Mouse (Mus musculus) liver, postnatal 0 days (tissue): ENCODE results near the gene Swi5. TPM values are rescaled to one million over a fixed set of nuclear protein-coding genes. Genes with fewer than 3 reads are reported as not detected.

Experiments used
- ATAC-seq: fragments of 200-750 bp; cut with Nextera tagmentation; 2 replicates; pipeline ENCODE4 v1.8.0; 2017; ENCODE audit warnings: mild to moderate bottlenecking, moderate library complexity
- DNase-seq: peaks from one replicate; pipeline ENCODE4 v3.0.0-alpha.2; 2016
- H3K27ac ChIP-seq: fragments of 300-500 bp; sonication (generic); 2 replicates; pipeline ENCODE4 v1.5.1; 2014; ENCODE audit warnings: antibody characterized with exemption, moderate library complexity, mild to moderate bottlenecking, low read depth
- H3K27me3 ChIP-seq: fragments of 300-500 bp; sonication (generic); 2 replicates; pipeline ENCODE4 v1.6.1; 2014; ENCODE audit warnings: low read length, control low read depth, mixed read lengths; ENCODE audit not compliant: insufficient read depth
- H3K36me3 ChIP-seq: fragments of 300-500 bp; sonication (generic); replicated peaks from 2 replicates; pipeline ENCODE4 v1.6.1; 2014; ENCODE audit warnings: mild to moderate bottlenecking, control low read depth, low read length, moderate library complexity, mixed read lengths; ENCODE audit not compliant: insufficient read depth
- H3K4me1 ChIP-seq: fragments of 300-500 bp; sonication (generic); 2 replicates; pipeline ENCODE4 v1.6.1; 2014; ENCODE audit warnings: antibody characterized with exemption, mild to moderate bottlenecking, control low read depth; ENCODE audit not compliant: insufficient read depth
- H3K4me2 ChIP-seq: fragments of 300-500 bp; sonication (generic); 2 replicates; pipeline ENCODE4 v1.6.1; 2014; ENCODE audit warnings: low read depth, mild to moderate bottlenecking, low read length, moderate library complexity, mixed read lengths
- H3K4me3 ChIP-seq: fragments of 300-500 bp; sonication (generic); 2 replicates; pipeline ENCODE4 v1.5.1; 2014; ENCODE audit warnings: low read depth, low read length
- H3K9ac ChIP-seq: fragments of 300-500 bp; sonication (generic); replicated peaks from 2 replicates; pipeline ENCODE4 v1.6.1; 2014; ENCODE audit warnings: mild to moderate bottlenecking, moderate library complexity
- H3K9me3 ChIP-seq: fragments of 300-500 bp; sonication (generic); 2 replicates; pipeline ENCODE4 v1.6.1; 2016; ENCODE audit warnings: mild to moderate bottlenecking, control low read depth, low read length, mixed read lengths
- CTCF ChIP-seq: sonication (generic); IDR thresholded peaks from 2 replicates; pipeline ENCODE4 v1.5.1; 2016; ENCODE audit warnings: antibody characterized with exemption, low read depth
- EP300 ChIP-seq: IDR thresholded peaks from 2 replicates; pipeline ENCODE4 v1.6.1; 2016; ENCODE audit warnings: antibody characterized with exemption, low read depth, mild to moderate bottlenecking
- WGBS: fragments of 180-500 bp; shearing (Covaris S2); extraction: QIAGEN DNeasy Blood & Tissue Kit; methylation state at CpG from one replicate; pipeline ENCODE4 v1.1.7; 2014; ENCODE audit not compliant: insufficient replicate concordance; 5-methylcytosine and 5-hydroxymethylcytosine counted together
- polyA plus RNA-seq: library from polyadenylated mRNA; unstranded; fragments of >200 nt; fragmentation: Nextera tagmentation; extraction: Ambion mirVana; gene quantifications from 2 replicates; pipeline ENCODE4 v1.2.1, GENCODE M21; 2015

The Swi5 gene
- polyA plus RNA-seq, 1 experiment from 2014 or later: 209 TPM

DNA sequence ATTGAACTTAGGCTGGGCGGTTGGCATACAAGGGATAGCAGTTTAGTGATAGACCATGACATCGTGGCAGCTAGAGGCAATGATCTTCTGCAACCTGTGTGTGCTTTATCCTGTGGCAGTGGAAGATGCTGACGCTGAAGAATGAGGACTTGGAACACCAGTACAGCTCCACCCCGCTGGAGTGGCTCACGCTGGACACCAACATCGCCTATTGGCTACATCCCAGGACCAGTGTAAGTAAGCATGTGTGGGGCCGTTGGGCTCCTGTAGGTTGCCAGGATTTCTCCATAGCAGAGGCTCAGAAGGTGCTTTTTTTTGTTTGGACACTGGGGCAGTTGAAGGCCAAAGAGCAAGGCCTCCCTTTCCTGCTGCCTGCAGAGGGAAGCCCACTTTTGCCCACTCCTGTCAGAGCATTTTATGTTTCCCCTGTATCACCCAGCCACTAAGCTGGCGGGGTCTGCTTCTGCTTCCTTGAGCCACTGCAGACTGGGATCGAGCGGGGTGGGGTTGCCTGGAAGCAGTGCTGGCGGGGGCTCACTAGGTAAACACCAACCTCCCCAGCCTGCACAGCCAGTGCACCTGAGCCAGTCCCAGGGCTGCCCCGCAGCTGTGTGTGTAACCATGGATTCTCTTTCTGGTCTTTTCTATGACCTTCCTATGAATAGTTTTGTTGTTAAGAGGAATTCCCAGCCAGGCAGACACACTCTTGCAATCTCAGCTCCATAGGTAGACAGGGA, 35.9 kb downstream of the Swi5 start:
- WGBS: 72% methylated on average over 12 of the region's 12 CpGs
- H3K4me3 ChIP-seq: no peak overlapping the region
- H3K4me1 ChIP-seq: peaks cover under 1% of the 10 kb centered on the region; the same call in 1 of the 2 replicates
- no peaks in the 10 kb centered on the region for H3K9me3 ChIP-seq
- H3K9ac ChIP-seq: no peak overlapping the region
- peaks cover 47% of the 10 kb centered on the region for H3K36me3 ChIP-seq
- no peaks in the 10 kb centered on the region for H3K27me3 ChIP-seq
- no peak overlapping the region for H3K27ac ChIP-seq
- TF ChIP-seq CTCF (no peak), EP300 (no peak)
- no peak overlapping the region for H3K4me2 ChIP-seq
- ATAC-seq (peak; percentile 30), DNase-seq (no peak)

DNA sequence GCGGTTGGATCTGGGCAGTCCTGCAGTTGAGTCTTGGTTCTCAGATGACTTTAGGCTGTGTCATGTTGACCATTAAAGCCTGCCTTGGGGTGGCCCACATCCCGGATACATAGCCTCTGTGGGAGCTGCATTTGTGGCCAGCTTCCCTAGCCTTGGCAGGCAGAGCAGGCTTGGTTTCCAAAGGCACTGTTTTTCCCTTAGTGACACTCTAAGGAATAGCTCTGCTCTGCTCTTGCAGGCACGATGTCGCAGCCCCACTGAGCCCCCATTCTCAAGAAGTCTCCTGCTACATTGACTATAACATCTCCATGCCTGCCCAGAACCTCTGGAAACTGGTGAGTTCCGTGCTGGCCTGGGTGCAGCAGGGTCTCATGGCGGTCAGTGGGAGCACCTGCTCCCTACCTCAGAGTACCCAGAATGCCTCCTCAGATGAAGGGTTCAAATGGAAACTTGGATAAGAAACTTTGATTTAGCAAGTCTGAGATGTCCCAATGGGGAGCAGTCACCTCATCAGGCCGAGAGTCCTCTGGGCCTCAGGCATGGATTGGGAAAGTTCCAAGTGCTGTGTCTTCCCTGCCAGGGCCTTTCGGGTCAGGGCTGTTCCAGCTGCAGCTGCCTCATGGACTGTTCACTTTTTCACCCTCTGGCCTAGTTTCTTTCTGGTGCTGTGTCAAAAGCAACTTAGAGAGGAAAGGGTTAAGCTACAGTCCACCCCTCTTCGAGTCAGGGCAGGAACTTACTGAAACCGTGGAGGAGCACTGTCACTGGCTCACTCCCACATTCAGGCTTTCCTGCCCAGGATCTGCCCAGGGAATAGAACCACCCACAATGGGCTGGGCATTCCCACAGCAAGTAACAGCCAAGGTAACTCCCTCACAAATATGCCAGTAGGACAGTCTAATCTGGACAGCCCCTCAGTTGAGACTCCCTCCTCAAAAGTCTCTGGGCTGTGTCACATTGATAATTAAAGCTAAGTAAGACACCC, 39.2 kb downstream of the Swi5 start:
- no peak for ATAC-seq
- DNase-seq: no peak
- H3K4me2 ChIP-seq: no peak overlapping the region
- WGBS: 77% methylated on average over 10 of the region's 10 CpGs
- H3K4me1 ChIP-seq: no peaks in the 10 kb centered on the region
- peaks cover 46% of the 10 kb centered on the region for H3K36me3 ChIP-seq
- no peaks in the 10 kb centered on the region for H3K27me3 ChIP-seq
- TF ChIP-seq CTCF (no peak), EP300 (no peak)
- no peak overlapping the region for H3K9ac ChIP-seq
- no peaks in the 10 kb centered on the region for H3K9me3 ChIP-seq
- no peak overlapping the region for H3K4me3 ChIP-seq
- no peak overlapping the region for H3K27ac ChIP-seq

DNA sequence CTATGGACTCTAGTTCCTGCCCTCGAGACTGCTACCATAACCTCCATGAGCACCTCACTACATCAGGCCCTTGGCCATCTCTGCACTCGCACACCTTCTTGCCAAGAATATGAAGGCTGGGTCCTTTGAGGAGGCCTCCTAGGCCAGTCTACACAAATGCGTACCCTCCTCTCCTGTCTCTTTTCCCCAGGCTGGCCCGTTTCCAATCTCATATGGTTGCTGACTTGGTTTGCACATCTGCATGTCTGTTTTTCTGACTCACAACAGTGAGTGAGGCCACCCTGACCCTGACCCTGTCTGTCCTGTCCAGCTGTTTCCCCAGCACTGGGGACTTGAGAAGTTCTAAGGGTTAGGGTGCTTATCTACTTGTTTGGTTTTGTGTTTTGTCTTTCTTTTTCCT, 41.1 kb downstream of the Swi5 start:
- H3K27ac ChIP-seq: no peak overlapping the region
- H3K36me3 ChIP-seq: peaks cover 35% of the 10 kb centered on the region
- no peaks in the 10 kb centered on the region for H3K4me1 ChIP-seq
- TF ChIP-seq EP300: no peak
- TF ChIP-seq CTCF: no peak
- DNase-seq (no peak), ATAC-seq (no peak)
- WGBS: 74% methylated on average over 4 of the region's 4 CpGs
- H3K27me3 ChIP-seq: no peaks in the 10 kb centered on the region
- no peak overlapping the region for H3K4me3 ChIP-seq
- no peak overlapping the region for H3K4me2 ChIP-seq
- no peaks in the 10 kb centered on the region for H3K9me3 ChIP-seq
- no peak overlapping the region for H3K9ac ChIP-seq

DNA sequence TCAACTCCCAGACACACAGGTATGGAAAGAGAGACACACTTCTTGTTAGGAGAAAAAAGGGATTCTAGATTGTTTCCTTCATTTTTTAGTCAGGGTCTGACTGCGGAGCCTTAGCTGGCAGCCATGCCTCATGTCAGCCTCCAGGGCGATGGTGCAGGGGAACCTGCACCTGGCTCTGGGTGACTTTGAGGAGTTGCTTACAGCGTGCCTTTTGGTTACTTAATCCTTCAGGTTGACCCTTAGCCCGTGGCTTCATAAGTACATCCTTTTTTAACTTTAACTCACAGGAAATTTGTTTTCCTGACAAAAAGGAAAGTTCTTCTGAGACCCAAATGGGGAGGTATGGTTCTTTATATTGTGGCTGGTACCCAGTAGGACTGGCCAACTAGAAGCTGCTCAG, 44.9 kb downstream of the Swi5 start:
- Histone ChIP-seq H3K27me3 (no peaks in the 10 kb centered on the region), H3K4me1 (no peaks in the 10 kb centered on the region; the same call in 1 of the 2 replicates), H3K9ac (no peak overlapping the region), H3K36me3 (peaks cover 18% of the 10 kb centered on the region), H3K27ac (no peak overlapping the region), H3K4me3 (no peak overlapping the region), H3K9me3 (no peaks in the 10 kb centered on the region), H3K4me2 (no peak overlapping the region)
- no peak for ATAC-seq
- TF ChIP-seq EP300: no peak
- TF ChIP-seq CTCF: no peak
- DNase-seq: no peak
- 85% methylated on average over 4 of the region's 4 CpGs for WGBS

DNA sequence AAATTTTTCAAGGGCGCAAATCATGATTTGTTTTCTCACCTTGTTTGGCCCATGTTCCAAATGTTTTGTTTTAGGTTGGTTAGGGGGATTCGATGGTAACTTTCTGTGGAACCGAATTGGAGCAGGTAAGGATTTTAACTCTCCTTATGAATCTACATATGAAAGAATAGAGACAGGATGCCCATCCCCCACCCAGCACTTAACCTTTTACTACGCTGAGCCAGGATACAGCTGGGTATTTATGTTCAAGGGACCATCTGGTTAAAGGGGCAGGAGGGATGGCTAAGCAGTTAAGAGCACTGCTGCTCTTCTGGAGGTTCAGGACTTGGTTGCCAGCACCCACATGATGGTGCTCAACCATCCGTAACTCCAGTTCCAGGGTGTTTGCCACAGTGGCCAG, 47.3 kb downstream of the Swi5 start:
- WGBS: 87% methylated on average over 5 of the region's 5 CpGs
- no peak for TF ChIP-seq EP300
- TF ChIP-seq CTCF: no peak
- H3K36me3 ChIP-seq: peaks cover 10% of the 10 kb centered on the region

DNA sequence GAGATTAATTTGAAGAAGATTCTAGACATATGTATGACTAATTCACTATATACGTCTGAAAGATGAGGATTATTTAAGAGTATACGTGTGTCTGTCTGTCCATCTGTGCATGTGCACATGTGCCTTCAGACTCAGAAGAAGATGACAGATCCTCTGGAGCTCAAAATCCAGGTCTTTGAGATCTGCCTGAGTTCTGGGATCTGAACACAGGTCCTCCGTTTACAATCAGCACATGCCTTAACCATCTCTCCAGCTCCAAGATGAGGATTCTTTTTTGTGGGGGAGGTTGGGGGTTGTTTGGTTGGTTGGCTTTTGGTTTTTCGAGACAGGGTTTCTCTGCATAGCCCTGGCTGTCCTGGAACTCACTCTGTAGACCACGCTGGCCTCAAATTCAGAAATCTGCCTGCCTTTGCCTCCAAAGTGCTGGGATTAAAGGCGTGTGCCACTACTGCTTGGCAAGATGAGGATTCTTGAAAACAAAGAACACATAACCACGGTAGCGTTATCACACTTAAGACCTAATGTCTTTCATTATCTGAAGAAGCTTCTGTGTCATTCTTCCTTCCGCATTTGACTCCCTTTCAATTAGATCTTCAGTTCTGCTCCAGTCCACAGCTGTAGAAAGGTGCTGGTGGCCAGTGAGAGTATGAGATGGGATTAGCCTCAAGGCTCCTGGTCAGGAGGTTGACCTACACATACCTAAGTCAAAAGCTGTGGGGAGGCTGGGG, 49.0 kb downstream of the Swi5 start:
- ATAC-seq (no peak), DNase-seq (no peak)
- no peak overlapping the region for H3K27ac ChIP-seq
- WGBS: 73% methylated on average over 9 of the region's 9 CpGs
- no peaks in the 10 kb centered on the region; the same call in none of the 2 replicates for H3K36me3 ChIP-seq
- H3K27me3 ChIP-seq: no peaks in the 10 kb centered on the region
- no peak overlapping the region for H3K4me2 ChIP-seq
- no peaks in the 10 kb centered on the region for H3K9me3 ChIP-seq
- TF ChIP-seq CTCF (no peak), EP300 (no peak)
- no peak overlapping the region for H3K9ac ChIP-seq
- no peak overlapping the region for H3K4me3 ChIP-seq
- H3K4me1 ChIP-seq: peaks cover 24% of the 10 kb centered on the region

More for the DNA sequence above, 47.3 kb downstream of the Swi5 start:
- Histone ChIP-seq H3K4me2 (no peak overlapping the region), H3K9me3 (no peaks in the 10 kb centered on the region), H3K4me1 (peaks cover 16% of the 10 kb centered on the region), H3K9ac (no peak overlapping the region), H3K27ac (no peak overlapping the region), H3K4me3 (no peak overlapping the region), H3K27me3 (no peaks in the 10 kb centered on the region)
- DNase-seq (no peak), ATAC-seq (no peak)
